Mouse (Mus musculus): ENCODE results near the gene Dab2ip. TPM values are rescaled to one million over a fixed set of nuclear protein-coding genes. Genes with fewer than 3 reads are reported as not detected.

The Dab2ip gene
- total RNA-seq, 2 experiments from 2014 or later = 103 to 118 TPM

DNA sequence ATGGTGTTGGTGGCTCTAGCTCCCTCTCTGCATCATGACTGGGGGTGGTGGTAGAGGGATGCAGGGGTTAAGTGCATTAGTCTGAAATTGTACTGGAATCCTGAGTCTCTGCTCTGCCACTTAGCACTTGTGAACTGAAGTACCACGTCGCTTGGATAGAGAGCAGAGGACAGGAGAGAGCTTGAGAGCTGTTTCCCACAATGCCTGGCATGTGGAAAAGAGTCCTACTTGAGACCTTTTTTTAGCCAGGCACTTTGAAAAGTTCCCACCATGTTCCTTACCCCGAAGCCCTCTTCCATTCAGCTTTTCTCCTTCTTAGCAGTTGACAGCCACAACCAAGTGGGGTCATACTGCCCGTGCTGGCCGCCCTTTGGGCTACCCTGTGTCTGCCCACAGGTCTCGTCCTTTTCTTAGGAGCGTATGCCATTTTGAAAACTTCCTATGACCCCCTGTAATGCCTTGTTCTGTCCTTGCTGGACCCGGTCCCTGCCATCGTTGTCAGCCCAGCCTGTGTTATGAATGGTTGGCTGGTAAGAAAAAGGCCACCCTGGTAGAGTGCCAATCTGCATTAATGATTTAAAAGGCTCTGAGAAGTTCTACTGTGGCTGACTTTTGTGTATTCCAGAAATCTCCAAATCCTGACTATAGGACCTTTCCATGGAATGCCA is 34.8 kb downstream of the Dab2ip start:
- no peak for DNase-seq (ENCODE audit: extremely low spot score in 1 of 2, low spot score in 1 of 2)

DNA sequence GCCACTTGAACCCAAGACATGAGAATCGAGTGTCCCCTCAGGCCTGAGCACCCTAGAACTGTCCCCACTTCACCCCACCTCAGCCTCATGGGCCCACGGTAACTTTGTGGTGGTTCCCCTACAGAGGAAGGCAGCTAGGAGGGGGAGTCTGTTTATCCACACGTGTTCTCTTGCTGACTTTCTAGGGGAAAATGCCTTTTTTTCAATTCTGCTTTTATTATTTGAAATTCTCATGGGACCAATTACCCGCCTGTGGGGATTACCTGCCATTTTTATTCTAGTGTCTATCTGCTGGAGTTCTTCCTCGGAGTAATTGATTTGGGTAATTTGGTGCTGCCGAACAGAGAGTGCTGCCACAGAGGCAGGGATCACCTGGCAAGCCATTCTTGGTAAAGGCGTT is 35.8 kb downstream of the Dab2ip start:
- DNase-seq (ENCODE audit: extremely low spot score in 1 of 2, low spot score in 1 of 2) = no peak

DNA sequence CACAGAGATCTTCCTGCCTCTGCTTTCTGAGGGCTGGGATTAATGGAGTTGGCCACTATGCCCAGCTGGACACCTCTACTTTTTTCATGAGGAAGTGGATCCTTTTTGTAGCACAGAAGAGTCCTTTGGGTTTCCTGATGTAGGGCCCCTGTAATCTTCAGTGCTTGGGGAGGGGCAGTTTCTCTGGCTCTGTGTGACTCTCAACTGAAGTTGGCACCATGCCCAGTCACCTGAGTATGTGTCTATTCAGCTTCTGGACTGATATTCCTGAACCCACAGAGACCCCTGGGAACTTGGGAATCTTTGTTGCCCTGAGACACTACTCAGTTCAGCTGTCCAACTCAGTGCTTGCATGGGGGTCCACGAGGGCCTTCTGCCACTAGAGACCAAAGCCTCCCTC is 37.0 kb downstream of the Dab2ip start:
- no peak for DNase-seq (ENCODE audit: extremely low spot score in 1 of 2, low spot score in 1 of 2)

DNA sequence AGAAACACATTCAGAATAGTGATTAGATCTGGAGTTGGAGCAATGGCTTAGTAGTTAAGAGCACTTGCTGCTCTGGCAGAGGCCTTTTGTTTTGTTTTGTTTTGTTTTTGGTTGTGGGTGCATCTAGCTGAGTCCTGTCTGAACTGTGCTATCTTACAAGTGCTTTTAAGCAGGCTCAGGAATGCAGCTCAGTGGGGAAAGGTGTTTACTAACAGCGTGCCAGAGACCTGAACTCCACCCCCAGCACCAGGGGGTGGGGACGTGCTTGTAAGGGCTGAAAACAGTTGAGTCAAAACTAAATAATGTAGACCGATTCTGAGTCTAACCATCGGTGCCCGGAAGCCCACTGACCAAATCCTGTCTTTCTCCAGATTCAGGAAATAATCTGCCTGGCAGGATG is 37.7 kb downstream of the Dab2ip start:
- no peak for DNase-seq (ENCODE audit: extremely low spot score in 1 of 2, low spot score in 1 of 2)

DNA sequence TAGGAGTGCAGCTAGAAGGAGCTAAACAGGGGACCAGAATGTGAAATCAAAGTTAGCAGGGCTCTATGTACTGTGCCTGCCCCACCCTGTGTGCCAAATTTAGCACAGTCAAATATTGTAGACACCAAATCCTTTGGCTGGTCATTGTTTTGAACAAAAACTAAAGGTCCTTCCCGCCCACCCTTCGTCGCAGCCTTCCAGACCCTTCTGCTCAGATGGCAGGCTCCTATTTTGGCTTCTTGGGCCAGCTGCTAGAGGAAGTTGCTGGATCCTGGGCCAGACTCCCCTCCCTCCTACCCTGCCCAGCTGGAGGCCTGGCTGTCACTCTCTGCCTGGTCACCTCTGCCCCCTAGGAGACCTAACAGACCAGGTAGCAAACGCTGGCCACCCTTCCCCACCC is 38.7 kb downstream of the Dab2ip start:
- no peak for DNase-seq (ENCODE audit: extremely low spot score in 1 of 2, low spot score in 1 of 2)

DNA sequence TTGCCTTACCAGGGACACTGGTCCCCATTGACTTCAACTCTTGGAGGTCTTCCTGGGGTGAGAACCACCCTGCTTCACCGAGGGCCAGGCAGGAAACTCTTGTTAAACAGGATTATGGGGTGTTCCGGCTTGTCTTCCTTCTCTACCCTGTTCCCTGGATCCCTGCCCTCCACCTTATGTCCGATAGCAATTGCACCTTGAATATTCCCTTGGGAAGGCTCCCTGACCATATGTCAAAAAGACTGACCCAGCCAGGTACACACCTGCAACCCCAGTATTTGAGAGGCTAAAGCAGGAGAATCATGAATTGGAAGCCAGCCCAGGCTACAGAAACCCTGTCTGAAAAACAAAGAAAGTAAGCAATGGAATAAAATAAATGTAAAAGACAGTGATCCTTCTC is 40.8 kb downstream of the Dab2ip start:
- no peak for DNase-seq (ENCODE audit: extremely low spot score in 1 of 2, low spot score in 1 of 2)

DNA sequence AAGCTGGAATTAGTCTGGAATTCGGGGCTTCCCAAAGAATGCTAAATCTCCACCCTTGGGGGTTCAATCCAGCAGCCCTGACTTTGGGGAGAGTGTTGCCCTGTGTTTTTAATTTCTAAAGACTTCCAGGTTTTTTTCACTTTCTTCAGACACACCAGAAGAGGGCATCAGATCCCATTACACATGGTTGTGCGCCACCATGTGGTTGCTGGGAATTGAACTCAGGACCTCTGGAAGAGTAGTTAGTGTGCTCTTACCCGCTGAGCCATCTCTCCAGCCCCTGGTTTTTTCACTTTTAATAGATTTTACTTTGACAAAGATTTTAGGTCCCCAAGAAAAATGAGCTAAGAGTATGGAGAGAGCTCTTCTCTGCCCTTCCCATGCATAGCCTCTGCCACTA is 43.6 kb downstream of the Dab2ip start:
- DNase-seq (ENCODE audit: extremely low spot score in 1 of 2, low spot score in 1 of 2) = no peak

DNA sequence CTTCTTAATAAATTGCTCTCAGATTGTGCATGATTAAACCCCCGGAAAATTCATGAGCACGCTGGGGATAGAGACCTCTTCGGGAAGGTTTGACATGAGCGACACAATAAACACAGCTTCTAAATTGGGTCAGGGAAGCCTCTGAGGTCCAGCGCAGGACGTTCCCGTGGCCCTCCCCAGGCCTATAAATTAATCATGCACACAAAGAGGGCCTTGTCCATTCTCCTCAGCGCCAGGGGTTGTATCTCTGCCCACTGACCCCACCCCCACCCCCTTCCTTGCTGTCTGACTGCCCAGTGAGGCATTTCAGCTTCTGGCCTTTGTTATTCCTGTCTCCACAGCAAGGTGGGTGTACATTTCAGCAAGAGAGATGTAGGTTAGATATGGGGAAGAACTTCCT is 49.4 kb downstream of the Dab2ip start:
- no peak for DNase-seq (ENCODE audit: extremely low spot score in 1 of 2, low spot score in 1 of 2)

DNA sequence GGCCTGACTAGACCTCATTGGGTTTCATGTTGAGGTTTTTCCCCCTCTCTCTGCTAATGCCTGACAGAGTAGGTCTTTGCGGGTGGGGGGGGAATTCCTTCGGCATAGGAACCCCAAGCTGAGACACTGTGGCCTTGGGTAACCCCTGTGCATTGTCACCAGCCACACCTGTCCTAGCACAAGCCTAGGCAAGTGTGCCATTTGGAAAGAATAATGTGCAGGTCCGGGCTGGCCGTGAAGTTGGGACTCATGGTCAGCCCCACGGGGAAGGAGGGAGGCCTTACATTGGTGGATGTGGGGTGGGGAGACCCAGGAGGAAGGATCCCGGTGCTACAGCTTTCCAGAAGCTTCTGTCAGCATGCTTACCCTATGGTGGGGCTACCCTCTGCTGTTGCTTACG is 50.8 kb downstream of the Dab2ip start:
- no peak for DNase-seq (ENCODE audit: extremely low spot score in 1 of 2, low spot score in 1 of 2)

DNA sequence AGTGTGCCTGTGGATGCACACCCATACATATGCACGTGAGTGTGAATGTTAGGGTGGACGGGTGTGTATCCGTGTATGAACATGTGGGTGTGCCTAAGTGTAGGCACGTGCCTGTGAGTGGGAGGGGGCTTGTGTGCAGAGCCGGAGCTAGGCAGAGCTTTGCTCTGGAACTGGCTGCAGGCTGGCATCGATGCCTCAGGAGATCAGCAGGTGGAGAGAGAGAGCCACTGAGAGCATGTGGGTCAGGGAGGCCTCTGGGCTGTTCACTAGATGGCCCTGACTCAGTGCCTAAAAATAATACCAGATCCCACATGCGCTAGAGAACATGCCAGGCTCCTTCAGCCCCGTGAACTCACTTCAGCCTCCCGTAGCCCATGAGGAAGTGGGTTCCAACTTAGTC is 51.3 kb downstream of the Dab2ip start:
- DNase-seq (ENCODE audit: extremely low spot score in 1 of 2, low spot score in 1 of 2) = no peak

DNA sequence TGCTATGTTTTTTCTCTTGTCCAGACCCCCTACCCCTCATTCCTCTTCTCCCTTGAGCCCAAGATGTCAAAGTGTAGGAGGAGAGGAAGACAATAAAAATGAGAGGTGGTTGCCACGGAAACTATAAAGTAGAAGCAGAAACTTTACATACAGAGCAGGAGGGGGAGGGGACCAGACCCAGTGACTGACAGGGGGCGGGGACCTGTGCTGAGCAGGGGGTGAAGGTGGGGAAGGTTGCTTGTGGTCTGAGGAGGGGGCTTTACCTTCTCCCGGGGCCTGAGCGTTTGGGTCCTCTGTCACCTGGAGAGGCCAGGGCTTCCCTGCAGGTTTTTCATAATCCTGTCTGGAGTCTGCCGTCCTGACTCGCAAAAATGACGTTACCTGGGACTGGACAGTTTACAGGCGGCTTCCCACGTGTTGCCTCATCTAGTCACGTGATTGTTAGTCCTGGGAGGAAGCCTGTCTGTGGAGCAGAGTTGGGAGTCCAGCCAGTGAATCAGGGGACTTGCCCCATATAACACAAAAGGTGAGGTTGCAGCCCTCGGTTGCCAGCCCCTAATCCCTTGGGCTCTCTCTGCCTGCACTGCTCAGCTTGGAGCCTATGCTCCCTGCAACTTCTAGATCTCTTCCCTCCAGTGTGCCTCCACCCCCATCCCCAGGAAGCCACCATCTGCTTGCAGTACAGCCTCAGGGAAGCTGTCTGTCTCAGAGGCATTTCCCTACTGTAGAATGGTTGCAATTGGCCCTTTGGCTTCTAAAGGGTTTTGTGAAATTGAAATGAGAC is 52.3 kb downstream of the Dab2ip start:
- DNase-seq (ENCODE audit: extremely low spot score in 1 of 2, low spot score in 1 of 2) = peak in 1 of 2 experiments; percentile 25

DNA sequence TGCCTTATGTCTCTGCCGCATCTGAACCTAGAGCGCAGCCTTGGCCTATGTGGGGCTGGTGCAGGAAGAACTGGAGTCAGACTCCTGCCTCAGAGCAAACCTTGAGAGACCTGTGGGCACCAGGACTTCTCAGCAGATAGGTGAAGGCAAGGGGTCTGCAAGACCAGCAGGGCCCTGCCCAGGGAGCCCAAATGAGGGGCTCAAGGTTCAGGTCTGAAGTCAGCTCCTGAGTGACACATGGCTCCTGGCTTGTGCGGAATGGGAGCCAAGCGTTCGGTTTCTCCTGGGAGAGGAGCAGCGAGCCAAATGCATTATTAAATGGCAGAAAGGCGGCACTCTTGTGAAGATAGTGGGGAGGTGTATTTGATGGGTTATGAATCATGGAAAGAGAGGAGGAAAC is 52.9 kb downstream of the Dab2ip start:
- DNase-seq (ENCODE audit: extremely low spot score in 1 of 2, low spot score in 1 of 2) = no peak

DNA sequence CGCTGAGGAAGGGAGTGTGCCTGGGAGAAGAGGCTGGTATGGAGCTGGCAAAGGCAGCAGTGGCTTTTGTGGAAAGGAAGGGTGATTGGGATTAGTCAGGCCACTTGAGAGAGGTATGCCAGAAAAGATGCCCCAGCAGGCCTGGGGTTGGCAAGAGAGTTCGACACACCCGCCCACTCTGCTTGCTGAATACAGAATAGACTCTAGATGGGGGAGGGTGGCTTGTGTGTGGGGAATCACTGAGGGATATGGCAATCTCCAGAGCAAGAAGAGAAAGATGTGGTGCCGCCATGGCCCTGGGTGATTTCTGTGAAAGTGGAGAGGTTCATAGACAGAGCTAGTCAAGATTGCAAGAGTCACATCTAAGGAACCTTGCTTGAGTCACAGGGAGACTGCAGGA is 53.6 kb downstream of the Dab2ip start:
- DNase-seq (ENCODE audit: extremely low spot score in 1 of 2, low spot score in 1 of 2) = no peak

DNA sequence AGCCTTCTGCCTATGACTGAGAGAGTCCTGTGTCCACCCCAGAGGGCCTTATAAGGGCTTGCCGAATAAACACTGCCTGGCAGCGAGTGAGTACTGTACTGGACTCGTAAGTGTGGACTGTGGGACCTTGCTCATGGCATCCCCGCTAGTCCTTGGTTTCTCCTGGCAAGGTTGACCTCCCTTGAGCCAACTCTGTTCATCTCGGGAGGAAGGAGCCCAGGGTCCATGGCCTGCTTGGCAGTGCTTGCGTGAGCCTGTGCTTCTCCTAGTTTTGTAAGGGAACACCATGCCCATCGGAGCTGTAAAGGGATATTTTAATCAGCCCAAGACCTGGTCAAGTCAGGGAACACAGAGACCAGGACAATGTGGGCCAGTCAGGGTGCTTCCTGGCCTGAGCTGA is 54.2 kb downstream of the Dab2ip start:
- DNase-seq (ENCODE audit: extremely low spot score in 1 of 2, low spot score in 1 of 2) = no peak

DNA sequence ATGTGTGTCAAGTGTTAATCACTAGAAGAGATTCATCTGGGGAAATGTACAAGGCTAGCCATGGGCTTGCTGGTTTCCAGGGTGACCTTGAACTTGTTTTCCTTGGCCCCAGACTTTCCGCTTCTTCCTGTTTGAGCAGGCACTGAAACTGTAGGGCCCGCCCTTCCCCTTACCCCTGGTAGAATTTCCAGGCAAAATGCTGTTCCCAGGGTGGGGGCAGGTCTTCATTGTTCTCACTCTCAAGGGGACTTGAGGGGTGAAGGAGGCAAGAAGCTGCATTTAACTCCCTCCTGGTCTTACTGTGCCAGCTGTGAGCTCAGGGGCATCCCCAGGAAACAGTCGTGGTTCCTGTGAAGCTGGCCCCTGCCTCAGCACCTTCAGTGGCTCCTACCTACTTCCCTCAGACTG is 55.9 kb downstream of the Dab2ip start:
- DNase-seq (ENCODE audit: extremely low spot score in 1 of 2, low spot score in 1 of 2) = no peak

DNA sequence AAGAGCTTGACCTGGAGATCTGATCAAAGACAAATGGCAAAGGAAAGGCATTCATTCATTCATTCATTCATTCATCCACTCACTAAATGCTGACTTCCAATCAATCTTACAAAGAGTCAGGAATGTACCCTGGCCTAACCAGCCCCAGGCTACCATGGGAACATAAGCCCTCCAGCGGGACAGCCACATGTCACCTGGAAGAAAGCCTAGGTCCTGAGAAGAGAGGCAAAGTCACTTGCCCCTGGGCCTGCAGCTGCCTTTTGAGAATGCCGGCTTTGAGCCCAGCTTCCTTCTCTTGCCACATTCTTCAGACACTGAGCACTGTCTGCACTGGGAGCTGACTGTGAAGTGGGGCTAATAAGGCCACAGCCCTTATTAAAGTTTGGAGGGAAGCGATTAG is 56.3 kb downstream of the Dab2ip start:
- no peak for DNase-seq (ENCODE audit: extremely low spot score in 1 of 2, low spot score in 1 of 2)

DNA sequence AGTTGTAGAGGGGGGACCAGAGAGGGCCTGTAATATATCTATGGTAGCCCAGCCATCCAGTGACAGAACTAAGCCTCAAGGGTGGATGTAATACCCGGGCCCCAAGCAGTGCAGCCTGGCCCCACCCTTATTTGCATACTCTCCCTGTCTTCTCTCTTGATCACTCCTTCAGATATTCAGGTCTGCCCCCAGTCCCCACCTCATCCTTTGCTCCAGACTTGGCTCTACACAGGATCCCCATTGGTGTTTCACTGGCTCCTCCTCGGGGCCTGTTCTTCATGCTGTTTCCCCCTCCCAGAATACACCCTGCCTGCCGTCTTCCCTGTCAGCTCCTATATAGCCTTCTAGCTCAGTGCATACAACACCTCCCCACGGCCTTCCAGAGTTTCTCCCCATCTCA is 57.3 kb downstream of the Dab2ip start:
- no peak for DNase-seq (ENCODE audit: extremely low spot score in 1 of 2, low spot score in 1 of 2)

DNA sequence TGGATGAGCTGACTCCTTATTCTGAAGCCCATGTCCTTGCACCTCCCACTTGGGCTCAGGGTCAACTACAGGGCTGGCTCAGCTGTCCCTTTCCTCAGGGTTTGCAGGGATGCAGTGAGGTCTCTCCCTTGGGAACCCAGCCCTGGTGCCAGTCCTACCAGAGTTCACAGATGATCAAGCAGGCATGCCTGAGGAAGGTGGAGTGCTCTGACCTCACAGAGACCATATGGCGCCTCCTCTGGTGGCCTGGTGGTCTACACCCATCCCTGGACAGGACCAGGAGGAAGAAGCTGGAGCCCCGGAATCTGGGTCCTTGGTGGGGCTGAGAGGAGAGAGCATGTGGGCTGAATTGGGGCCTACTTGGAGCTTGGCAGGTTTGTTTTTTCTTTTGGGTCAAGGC is 57.9 kb downstream of the Dab2ip start:
- no peak for DNase-seq (ENCODE audit: extremely low spot score in 1 of 2, low spot score in 1 of 2)

DNA sequence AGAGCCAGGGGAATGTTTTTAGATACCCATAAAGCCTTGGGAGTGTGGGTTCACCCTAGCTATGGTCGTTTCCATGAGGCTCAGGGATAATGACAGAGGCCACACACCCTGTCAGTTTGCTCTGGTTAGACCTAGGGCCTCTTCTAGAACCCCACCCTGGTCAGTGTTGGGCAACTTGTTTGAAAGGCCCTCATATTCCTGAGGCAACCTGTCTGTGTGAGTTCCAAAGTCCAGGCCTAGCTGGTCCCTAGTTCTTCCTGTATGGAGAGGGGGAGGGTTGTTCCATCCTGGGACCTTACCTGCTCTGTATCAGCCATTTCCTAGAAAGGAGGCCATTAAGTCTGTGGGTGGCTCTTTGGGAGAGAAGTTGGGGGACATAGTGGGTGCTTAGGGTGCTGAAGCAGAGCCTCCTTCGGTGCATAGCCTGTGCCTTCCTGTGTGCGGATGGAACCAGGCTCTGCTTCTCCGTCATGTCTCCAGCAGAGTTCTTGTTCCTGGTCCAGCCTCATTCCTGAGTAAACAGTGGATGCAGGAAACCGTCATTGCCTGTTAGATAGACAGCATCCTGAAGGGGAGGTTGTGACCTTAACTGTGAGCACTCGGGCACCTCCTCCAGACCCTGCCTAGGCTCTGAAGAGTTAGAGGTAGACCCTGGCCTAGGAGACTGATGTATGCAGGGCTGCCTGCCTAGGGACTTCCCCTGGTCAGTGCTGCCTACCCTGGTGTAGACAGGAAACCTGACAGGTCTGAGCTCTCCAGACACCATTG is 59.0 kb downstream of the Dab2ip start:
- DNase-seq (ENCODE audit: extremely low spot score in 1 of 2, low spot score in 1 of 2) = no peak

DNA sequence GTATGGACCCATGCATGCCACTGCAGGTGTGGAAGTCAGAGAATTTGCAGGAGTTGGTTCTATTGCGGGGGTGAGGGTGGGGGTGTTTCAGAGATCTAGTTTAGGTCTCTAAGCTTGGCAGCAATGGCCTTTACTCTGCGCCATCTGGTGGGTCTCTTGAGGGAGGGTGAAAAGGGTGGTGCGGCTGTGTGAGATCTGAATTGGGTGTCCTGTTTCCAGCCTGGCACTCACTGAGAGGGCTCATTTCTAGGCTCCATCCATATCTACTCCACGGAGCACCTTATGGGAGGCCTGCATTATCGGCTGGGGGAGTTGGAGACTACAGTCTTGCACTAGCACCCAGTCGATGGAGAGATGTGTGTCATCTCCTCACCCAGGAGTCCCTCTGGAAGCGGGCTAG is 60.9 kb downstream of the Dab2ip start:
- no peak for DNase-seq (ENCODE audit: extremely low spot score in 1 of 2, low spot score in 1 of 2)

DNA sequence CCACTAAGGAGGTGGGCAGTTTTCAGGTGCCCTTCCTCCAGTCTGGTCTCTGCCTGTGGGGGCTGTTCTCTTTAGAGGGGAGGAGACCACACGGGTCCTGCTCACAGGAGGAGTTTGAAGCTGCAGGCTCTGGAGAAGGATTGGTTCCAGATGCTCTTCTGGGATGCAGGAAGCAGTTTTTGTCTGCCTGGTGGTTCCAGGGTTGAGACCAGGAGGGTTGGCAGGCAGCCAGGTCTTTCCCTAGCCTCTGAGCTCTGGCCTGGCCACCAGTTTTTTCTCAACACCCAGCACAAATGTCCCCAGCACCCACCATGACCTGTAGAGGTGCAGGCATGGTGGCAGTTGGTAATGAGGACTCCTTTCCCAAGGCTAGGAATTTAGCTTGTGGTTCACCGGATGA is 61.5 kb downstream of the Dab2ip start:
- no peak for DNase-seq (ENCODE audit: extremely low spot score in 1 of 2, low spot score in 1 of 2)
